ENCODE assay signal across 9 mouse cellular contexts in genomic region chr12:102633083-102633501, GRCm38 (mm10).
DNase-seq lines count a peak whose midpoint lies in the region; ATAC-seq and TF ChIP-seq lines count a peak whose summit lies in the region.
"Had no signal": no experiment of that assay in that cellular context is flagged by ENCODE, and none has a peak within 500 bp of the region (broad histone marks: within the 10 kb centered on the region; RNA-seq: fewer than 3 reads in every experiment).

No protein-coding gene starts in this region.

- ATAC-seq in kidney, embryonic 15.5 days (replicated peaks; ENCODE audit: low FRiP score), result peak; percentile 72

- intact Hi-C loops in left cerebral cortex, postnatal 4 days (cut with DNase I), result no loop called here

- H3K9ac ChIP-seq in kidney, embryonic 15.5 days, result no peak overlapping the region

- TF ChIP-seq POLR2A in brain, embryonic 14.5 days (IDR thresholded peaks at IDR 0.05; ENCODE audit: borderline replicate concordance, extremely low read depth, insufficient read depth, insufficient read length, poor library complexity, severe bottlenecking), result no peak

- TF ChIP-seq CTCF in brain, embryonic 14.5 days (IDR thresholded peaks at IDR 0.05; ENCODE audit: borderline replicate concordance, extremely low read depth, insufficient read depth, insufficient read length), result no peak

- H3K36me3 ChIP-seq in kidney, embryonic 15.5 days, result no peaks in the 10 kb centered on the region

- no peak overlapping the region for H3K4me2 ChIP-seq in kidney, embryonic 15.5 days

- 18% methylated on average over 4 of the region's 4 CpGs for WGBS in kidney, embryonic 15.5 days

- DNase-seq in left cerebral cortex, postnatal 4 days, result peak; percentile 77
- no peak for DNase-seq in left cerebral cortex, adult 11 months (ENCODE audit: low spot score)
- peak; percentile 74 to 86 for DNase-seq in adrenal gland, adult (ENCODE audit: inconsistent age in 2 of 2, low spot score in 1 of 2)
- peak; percentile 78 for DNase-seq in brain, embryonic 14.5 days (ENCODE audit: low read depth)
- no peak for DNase-seq in layer of hippocampus, adult 11-12 months (ENCODE audit: low spot score)
- DNase-seq in thymus, postnatal 0 days (ENCODE audit: low spot score), result no peak
- DNase-seq in layer of hippocampus, postnatal 14 days (ENCODE audit: low spot score in 2 of 2), result no peak
- DNase-seq: spleen, adult 18-20 months had no signal

- no peak overlapping the region for H3K4me3 ChIP-seq in kidney, embryonic 15.5 days (replicated peaks)

- H3K9me3 ChIP-seq in kidney, embryonic 15.5 days (replicated peaks), result no peaks in the 10 kb centered on the region

- H3K27me3 ChIP-seq in kidney, embryonic 15.5 days, result no peaks in the 10 kb centered on the region

- H3K4me1 ChIP-seq in kidney, embryonic 15.5 days, result peaks cover 29% of the 10 kb centered on the region

- H3K27ac ChIP-seq in kidney, embryonic 15.5 days, result peak overlapping the region; percentile 24; the same call in 1 of the 2 replicates

Comparison
In these comparisons a context has a peak if more than half of its experiments do, and no peak if none do; other contexts are left out.
1. DNase-seq: peak in left cerebral cortex, postnatal 4 days (single experiment), adrenal gland, adult (2 of 2) and brain, embryonic 14.5 days (single experiment); none in left cerebral cortex, adult 11 months (single experiment), layer of hippocampus, adult 11-12 months (single experiment), thymus, postnatal 0 days (single experiment) and layer of hippocampus, postnatal 14 days (0 of 2).